Mouse (Mus musculus) CH12F3 (cell line): ENCODE measurements around the gene Csnk1g1.

Experiments
- in situ Hi-C: fragments of 300-500 bp; cut with MboI; formaldehyde crosslinking; loops from 2 replicates; pipeline ENCODE4 v1.14.3; 2020; ENCODE audit warnings: low sequenced_read_pairs

The Csnk1g1 gene

DNA sequence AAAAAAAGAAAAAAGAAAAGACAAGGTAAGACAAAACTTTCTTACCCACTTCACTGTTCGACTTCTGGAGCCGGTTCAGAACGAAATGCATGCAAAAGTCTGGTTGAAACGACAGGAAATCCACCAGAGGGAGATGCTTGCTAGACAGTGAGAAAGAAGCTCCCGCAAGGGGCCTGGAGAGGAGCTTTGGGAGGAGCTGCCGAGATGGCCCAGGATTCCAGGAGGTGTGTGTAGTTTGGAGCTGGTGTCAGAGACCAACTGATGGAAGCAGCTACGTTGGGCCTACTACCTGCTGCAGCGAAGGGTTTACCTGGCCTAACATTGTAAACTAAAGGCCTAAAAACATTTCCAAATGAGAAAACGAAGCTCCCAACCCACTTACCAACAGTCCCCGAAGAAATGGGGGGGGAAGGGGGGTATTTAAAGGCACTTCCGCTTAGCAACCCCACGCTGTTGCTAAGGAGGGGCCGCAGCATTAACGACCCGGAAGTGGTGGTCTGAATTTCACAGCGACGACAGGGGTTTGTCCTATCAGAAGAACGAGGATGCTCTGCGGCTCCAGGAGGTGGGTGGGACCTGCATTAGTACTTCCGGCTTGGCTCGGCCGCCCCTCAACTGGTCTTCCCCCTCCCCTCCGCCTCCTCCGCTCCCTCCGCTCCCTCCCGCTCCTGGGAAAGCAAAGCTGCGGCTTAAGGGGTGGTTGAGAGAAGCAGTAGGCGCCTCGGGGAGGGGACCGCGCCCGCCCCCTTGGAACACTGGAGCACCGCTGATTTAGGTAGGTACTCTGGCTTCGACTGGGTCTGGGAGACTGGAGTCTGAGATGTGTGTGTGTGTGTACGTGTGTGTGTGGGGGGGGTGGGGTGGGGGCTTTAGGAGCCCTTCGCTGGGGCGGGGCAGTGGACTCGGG lies at the start of gene Csnk1g1, which contains the start of gene Trip4:
Csnk1g1 (plus strand) TSS at position 531 of the 907 bp plus-strand sequence.
Trip4 (minus strand) TSS at position 401 of the 907 bp plus-strand sequence.
- in situ Hi-C loops, result no loop called here

- in situ Hi-C loops, result loop anchor here (10.0 kb wide), 1 partner anchor 255 kb away; no protein-coding TSS in a partner anchor
Observed at GRCm38 (mm10) chr9:65859656-65860055, 49.1 kb upstream of the Csnk1g1 start.

DNA sequence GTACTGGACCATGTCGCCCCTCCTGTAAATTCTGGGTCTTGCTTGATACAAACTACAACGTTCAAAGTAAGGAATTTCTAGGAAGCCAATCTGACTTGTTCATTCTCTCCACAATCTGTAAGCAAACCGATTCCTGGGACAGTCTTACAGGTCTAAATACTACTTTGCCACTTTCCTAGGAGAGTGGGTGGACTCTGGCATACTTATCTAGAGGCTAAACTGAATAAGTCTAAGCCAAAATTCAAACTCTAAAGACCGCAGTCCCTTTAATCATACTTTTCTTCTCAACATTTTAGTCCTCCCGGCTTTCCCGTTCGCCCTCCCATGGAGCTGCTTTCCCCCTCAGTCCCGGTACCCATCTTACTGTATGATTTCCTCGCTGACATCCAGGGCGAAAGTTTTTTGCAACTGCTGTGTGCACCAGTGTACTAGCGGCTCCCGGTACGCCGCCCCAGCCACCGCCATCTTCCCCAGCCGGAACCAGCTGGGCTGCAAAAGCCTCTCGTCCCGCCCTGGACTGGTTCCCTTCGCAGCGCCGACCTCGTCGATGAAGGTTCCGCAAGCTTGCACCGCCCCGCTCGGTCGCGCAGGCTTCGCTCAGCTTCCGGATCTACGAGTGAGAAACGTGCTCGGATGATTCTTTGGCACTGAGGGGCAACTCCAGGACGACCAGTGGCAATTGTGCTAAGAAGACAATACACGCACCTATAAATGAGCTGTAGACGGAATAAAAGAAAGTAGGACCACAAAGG lies 24.0 kb upstream of the Csnk1g1 start:
- in situ Hi-C loops, result no loop called here

GRCm38 (mm10) chr9:65890143-65890628 lies 18.5 kb upstream of the Csnk1g1 start, which contains the start of gene Pclaf:
Pclaf (plus strand) TSS chr9:65890237.
- in situ Hi-C loops, result no loop called here

GRCm38 (mm10) chr9:65891126-65891525 lies 17.6 kb upstream of the Csnk1g1 start:
- in situ Hi-C loops, result no loop called here

- in situ Hi-C loops, result no loop called here
Observed at GRCm38 (mm10) chr9:65896977-65897376, 11.7 kb upstream of the Csnk1g1 start.

- in situ Hi-C loops, result no loop called here
Observed at GRCm38 (mm10) chr9:65902879-65903278, 5.8 kb upstream of the Csnk1g1 start.

GRCm38 (mm10) chr9:65903419-65903818 lies 5.3 kb upstream of the Csnk1g1 start:
- in situ Hi-C loops, result no loop called here

GRCm38 (mm10) chr9:65909301-65909801 lies 627 bp downstream of the Csnk1g1 start:
- in situ Hi-C loops, result no loop called here

DNA sequence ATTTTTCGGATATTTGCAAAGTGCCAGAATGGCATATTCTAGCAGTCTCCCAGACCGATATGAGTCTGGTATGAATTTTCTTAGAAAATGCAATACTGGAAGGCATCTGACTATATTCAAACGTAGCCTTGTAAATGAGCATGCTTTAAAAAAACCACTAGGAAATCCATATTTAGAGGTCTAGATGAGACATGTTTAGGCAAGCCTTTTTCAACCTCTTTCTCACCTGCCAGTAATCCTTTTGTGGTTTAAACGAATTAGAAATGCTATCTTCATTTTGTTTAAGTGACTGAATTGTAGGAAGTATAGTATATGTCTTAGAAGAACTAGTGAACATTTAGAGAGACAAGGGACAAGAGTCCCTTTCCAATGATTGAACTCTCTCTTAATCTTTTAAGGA lies 1.1 kb downstream of the Csnk1g1 start:
- in situ Hi-C loops, result no loop called here

DNA sequence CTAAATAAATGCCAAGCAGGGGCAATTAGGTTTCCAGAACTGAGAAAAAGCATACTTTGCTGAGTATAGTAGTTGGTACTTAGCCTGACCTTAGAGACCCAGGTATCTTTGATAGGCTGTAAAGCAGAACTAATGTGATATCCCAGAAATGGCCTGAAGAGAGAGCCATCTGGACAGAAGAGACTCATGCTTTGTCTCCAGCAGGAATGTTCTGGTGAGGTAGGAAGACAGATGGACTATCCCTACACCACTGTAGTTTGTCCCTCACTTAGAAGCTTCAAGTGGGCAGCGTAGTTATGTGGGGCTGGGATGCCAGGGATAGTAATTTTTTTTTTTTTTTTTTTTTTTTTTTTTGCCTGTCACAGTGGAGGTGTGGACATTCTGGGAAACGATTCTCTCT lies 5.3 kb downstream of the Csnk1g1 start:
- in situ Hi-C loops, result no loop called here

DNA sequence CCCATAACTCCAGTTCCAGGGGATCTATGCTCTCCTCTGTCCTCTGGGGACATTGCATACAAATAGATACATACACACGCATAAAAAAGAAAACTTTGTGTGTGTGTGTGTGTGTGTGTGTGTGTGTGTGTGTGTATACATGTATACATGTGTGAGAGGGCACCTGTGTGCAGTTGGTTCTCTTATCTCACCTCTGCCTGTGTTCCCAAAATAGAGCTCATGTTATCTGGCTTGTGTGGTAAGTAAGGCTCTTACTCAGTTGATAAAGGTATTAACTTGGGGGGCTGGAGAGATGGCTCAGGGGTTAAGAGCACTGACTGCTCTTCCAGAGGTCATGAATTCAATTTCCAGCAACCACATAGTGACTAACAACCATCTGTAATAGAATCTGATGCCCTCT lies 8.3 kb downstream of the Csnk1g1 start:
- in situ Hi-C loops, result no loop called here

- in situ Hi-C loops, result no loop called here
Observed at GRCm38 (mm10) chr9:65928456-65928855, 19.7 kb downstream of the Csnk1g1 start.

DNA sequence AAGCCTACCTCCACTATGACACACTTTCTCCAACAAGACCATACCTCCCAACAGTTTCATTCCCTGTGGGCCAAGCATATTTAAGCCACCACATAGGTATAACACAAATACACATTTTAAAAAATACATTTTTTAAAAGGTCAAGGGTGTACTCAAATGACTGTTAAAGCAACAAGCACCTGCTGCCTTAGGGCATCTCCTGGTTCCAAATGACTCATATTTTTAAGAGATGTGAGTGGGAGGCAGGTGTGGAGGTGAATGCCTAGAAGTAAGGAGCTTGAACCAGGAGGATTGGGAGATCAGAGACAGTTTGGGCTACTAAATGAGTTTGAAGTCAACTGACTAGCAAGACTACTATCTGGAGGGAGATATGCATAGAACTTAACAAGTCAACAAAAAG lies 21.1 kb downstream of the Csnk1g1 start:
- in situ Hi-C loops, result no loop called here

DNA sequence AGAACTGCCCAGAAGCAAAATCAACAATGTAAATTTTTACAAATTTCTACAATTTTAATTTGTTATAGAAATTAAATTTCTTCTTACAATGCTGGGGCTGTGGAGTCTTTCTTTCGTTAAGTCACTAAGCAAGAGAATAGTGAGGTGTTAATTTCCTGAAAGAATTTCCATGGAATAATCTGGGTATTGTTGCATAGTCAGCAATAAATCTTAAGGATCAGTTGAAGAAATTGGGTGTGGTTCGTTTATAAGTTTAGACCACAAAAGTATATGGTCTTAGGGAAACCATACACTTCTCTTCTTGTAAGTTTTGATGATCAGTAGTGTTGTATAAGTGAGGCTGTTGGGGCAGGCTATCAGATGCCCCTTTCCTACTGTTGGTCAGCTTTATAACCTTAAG lies 28.8 kb downstream of the Csnk1g1 start:
- in situ Hi-C loops, result no loop called here

DNA sequence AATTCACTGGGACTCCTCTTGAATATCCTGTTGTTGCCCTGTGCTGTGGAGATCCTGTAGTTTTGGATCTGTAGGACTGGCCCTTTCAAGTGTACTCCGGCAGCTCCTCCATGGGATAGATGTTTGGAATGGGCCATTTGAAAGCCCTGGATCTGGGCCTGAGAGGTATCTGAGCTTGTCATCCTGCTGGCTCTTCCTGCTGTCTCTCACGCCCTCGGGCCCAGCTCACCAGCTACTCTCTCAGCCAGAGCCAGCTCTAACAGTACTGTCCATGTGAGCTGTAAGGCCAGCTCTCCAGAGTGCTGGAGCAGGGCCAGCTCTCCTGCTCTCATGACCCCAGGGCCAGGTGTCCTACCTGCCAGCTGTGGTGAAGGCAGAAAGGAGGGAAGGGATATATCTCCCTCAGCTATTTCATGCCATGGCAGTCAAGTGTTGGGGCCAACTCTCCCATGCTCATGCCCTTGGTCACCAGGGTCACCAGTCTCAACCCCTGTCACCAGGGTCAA lies 42.4 kb downstream of the Csnk1g1 start:
- in situ Hi-C loops, result no loop called here

DNA sequence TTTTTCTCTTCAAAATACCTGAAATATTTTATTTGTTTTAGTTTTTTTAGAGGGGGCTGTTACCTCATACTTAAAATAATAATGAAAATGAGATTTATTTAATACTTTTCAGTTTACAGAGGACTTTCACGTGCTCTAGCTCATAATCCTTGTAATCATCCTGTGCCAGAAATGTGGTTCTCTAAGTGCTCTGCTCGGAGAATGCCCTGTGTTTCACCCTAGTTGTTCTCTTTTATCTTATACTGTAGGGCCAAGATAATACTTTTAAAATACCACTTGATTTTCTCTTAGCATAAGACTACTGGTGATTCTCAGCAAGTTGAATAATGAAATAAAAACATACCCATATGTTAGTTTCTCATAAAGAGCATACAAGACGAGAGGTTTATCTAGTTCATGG lies 61.3 kb downstream of the Csnk1g1 start:
- in situ Hi-C loops, result no loop called here

DNA sequence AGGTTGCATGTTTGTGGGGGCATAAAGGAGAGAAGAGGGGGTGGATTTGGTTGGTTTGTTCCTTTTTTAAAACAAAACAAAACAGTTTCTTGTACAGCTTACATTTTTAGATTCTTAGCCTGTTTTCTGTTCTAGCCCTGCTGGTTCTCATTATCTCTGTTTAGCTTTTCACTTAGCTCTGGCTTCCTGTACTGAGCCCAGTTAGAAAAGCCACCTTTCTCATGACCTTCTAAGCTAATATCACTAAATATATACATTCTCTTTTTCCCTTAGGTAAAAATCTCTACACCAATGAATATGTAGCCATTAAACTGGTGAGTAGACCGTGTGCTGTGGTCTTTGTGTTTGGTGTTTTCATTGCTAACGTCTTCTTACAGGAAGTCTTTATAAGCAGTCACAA lies 64.5 kb downstream of the Csnk1g1 start:
- in situ Hi-C loops, result no loop called here

DNA sequence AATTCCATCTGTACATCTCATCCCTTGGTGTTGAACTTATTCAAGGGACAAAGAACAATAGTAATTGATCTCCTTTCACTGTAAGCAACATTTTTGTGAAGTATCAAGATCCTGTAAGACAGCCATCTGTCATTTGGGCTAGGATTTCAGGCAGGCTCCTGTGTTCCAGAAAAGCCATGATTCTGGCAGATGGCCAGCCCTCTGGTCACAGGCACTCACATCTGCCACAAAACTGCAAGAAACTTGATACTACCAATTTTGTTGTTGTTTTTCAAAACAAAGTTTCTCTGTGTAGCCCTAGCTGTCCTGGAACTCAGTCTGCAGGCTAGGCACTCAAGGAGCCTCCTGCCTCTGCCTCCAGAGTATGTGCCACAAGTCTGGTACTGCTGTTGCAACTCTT lies 67.2 kb downstream of the Csnk1g1 start:
- in situ Hi-C loops, result no loop called here

DNA sequence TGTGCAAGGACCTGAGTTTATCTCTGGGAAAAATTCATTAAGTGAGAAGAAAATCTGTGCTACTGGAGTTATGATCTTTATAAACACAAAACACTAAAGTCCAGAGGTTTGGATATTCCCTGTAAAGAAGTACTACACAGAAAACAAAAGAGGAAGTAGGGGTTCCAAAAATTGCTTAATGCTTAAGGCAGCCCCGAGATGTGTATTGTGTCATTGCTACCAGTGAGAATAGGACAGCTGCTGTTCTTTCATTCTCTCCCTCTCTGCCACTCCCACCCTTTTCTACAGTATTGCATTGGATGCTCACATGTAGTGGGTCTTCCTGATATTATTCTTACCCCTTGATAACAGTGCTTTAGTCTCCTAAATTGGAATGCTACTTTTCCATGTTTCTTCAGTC lies 74.1 kb downstream of the Csnk1g1 start:
- in situ Hi-C loops, result no loop called here

DNA sequence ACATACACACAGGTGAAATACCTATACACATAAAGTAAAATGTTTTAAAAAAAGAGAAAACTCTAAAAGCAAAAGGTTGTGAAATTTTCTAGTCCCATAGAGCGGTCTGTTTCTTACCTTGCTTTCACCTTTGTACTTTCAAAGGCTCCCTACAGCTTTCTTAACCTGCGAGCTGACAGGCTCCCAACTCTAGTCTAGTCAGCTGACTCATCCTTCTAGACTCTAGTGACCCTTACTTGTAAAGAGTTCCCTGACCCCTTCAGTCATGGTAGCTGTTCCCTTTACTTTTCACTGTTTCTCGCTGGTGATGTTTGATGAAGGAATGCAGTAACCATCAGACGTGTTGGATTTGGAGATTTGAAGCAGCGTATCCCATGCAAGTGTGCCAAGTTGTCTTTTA lies 78.3 kb downstream of the Csnk1g1 start:
- in situ Hi-C loops, result no loop called here
